Mouse (Mus musculus) lung, postnatal 0 days (tissue): ENCODE measurements around the gene Als2cr12.

Source experiments
- CTCF ChIP-seq: IDR thresholded peaks from 2 replicates; pipeline ENCODE4 v1.5.1; 2016; ENCODE audit warnings: antibody characterized with exemption, mild to moderate bottlenecking
- EP300 ChIP-seq: IDR thresholded peaks from 2 replicates; pipeline ENCODE4 v1.6.1; 2016; ENCODE audit warnings: antibody characterized with exemption, mild to moderate bottlenecking, control low read depth

DNA sequence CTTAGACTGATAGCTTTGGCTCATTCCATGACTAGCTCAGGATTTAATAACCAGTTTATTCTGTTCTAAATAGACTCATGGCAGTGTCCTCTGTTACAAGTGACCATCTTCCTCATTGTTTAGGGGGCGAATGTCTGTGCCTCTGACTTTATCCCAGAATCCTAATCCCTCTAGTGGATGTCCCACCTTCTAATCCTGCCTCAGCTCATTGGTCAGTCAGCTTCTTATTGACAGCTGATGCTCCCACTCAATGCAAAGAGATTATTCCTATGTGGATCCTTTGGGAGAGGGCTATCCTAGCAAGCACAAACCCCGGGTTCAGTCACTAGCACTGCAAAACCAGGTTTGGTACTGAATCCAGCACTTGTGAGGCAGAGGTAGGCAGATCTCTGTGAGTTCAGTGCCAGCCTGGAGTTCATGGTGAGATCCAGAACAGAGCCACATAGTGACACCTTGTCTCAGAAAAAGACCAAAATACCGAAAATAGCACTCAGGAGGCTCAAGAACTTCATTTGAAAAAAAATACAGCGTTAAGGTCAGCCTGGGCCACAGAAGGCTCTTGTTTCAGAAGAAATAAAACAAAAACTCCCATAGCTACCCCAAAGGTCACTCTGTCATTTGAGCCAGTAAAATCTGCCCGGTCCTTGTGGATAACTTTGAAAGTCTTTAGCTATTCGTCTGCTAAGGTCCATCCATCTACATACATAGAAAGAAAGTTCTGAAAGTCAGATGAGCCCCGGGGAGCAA is 27.4 kb upstream of the Als2cr12 start:
- TF ChIP-seq CTCF, result no peak
- no peak for TF ChIP-seq EP300
